Mouse (Mus musculus) midbrain, embryonic 10.5 days (tissue): ENCODE data around the gene Mrpl51. TPM values are rescaled to one million over a fixed set of nuclear protein-coding genes. Genes with fewer than 3 reads are reported as not detected.

Experiments used
- DNase-seq: peaks from one replicate; pipeline ENCODE4 v3.0.0-alpha.2; 2017; ENCODE audit warnings: low spot score
- H3K27ac ChIP-seq: fragments of 300-500 bp; sonication (generic); replicated peaks from 2 replicates; pipeline ENCODE4 v1.5.1; 2016; ENCODE audit warnings: mild to moderate bottlenecking
- H3K27me3 ChIP-seq: fragments of 300-500 bp; sonication (generic); 2 replicates; pipeline ENCODE4 v1.6.1; 2016; ENCODE audit warnings: low read depth, mild to moderate bottlenecking; ENCODE audit not compliant: poor library complexity, severe bottlenecking
- H3K36me3 ChIP-seq: fragments of 300-500 bp; sonication (generic); 2 replicates; pipeline ENCODE4 v1.6.1; 2016; ENCODE audit warnings: mild to moderate bottlenecking, moderate library complexity
- H3K4me1 ChIP-seq: fragments of 300-500 bp; sonication (generic); 2 replicates; pipeline ENCODE4 v1.6.1; 2016
- H3K4me3 ChIP-seq: fragments of 300-500 bp; sonication (generic); 2 replicates; pipeline ENCODE4 v1.5.1; 2016; ENCODE audit warnings: mild to moderate bottlenecking, moderate library complexity
- H3K9me3 ChIP-seq: fragments of 300-500 bp; sonication (generic); replicated peaks from 2 replicates; pipeline ENCODE4 v1.6.1; 2016; ENCODE audit warnings: mild to moderate bottlenecking
- WGBS: fragments of 180-500 bp; shearing (Covaris S2); methylation state at CpG from one replicate; pipeline ENCODE4 v1.1.7; 2016; 5-methylcytosine and 5-hydroxymethylcytosine counted together
- polyA plus RNA-seq: library from polyadenylated mRNA; unstranded; fragments of >200 nt; fragmentation: Nextera tagmentation; extraction: Ambion mirVana; gene quantifications from 2 replicates; pipeline ENCODE4 v1.2.1, GENCODE M21; 2016

Gene Mrpl51
- polyA plus RNA-seq, 1 experiment from 2014 or later = 231 TPM

- 69% methylated on average over 4 of the region's 4 CpGs for WGBS
- Histone ChIP-seq H3K36me3 (no peaks in the 10 kb centered on the region), H3K4me1 (peaks cover 46% of the 10 kb centered on the region), H3K9me3 (no peaks in the 10 kb centered on the region), H3K27ac (0 out of 2 replicates have a peak overlapping the region, but pooled peaks have one; percentile 81), H3K4me3 (peak overlapping the region; percentile 59), H3K27me3 (no peaks in the 10 kb centered on the region)
- DNase-seq = no peak
Observed at GRCm38 (mm10) chr6:125232045-125232437, 40.4 kb downstream of the Mrpl51 start.

GRCm38 (mm10) chr6:125232516-125232915 lies 40.9 kb downstream of the Mrpl51 start:
- Histone ChIP-seq H3K4me3 (no peak overlapping the region), H3K27ac (no peak overlapping the region), H3K27me3 (no peaks in the 10 kb centered on the region), H3K4me1 (peaks cover 46% of the 10 kb centered on the region), H3K36me3 (no peaks in the 10 kb centered on the region), H3K9me3 (no peaks in the 10 kb centered on the region)
- WGBS = 86% methylated on average over 6 of the region's 6 CpGs
- no peak for DNase-seq

GRCm38 (mm10) chr6:125233816-125234519 lies 42.4 kb downstream of the Mrpl51 start:
- Histone ChIP-seq H3K27ac (no peak overlapping the region; the same call in 1 of the 2 replicates), H3K4me3 (no peak overlapping the region), H3K4me1 (peaks cover 46% of the 10 kb centered on the region), H3K9me3 (no peaks in the 10 kb centered on the region), H3K36me3 (no peaks in the 10 kb centered on the region), H3K27me3 (no peaks in the 10 kb centered on the region)
- DNase-seq = no peak
- 65% methylated on average over 7 of the region's 7 CpGs for WGBS

- Histone ChIP-seq H3K27ac (no peak overlapping the region), H3K27me3 (no peaks in the 10 kb centered on the region), H3K4me1 (peaks cover 46% of the 10 kb centered on the region), H3K9me3 (no peaks in the 10 kb centered on the region), H3K36me3 (no peaks in the 10 kb centered on the region), H3K4me3 (no peak overlapping the region)
- no peak for DNase-seq
- 79% methylated on average over 5 of the region's 5 CpGs for WGBS
Observed at GRCm38 (mm10) chr6:125234520-125234828, 42.9 kb downstream of the Mrpl51 start.

- Histone ChIP-seq H3K36me3 (no peaks in the 10 kb centered on the region), H3K9me3 (no peaks in the 10 kb centered on the region), H3K4me3 (no peak overlapping the region), H3K27me3 (no peaks in the 10 kb centered on the region), H3K27ac (peak overlapping the region; percentile 34; the same call in 1 of the 2 replicates), H3K4me1 (peaks cover 37% of the 10 kb centered on the region)
- no peak for DNase-seq
- WGBS = 64% methylated on average over 6 of the region's 6 CpGs
Observed at GRCm38 (mm10) chr6:125236341-125236740, 44.7 kb downstream of the Mrpl51 start.

- peaks cover 33% of the 10 kb centered on the region for H3K4me1 ChIP-seq
- no peaks in the 10 kb centered on the region for H3K27me3 ChIP-seq
- DNase-seq = no peak
- no peaks in the 10 kb centered on the region for H3K9me3 ChIP-seq
- WGBS = 49% methylated on average over 6 of the region's 6 CpGs
- H3K27ac ChIP-seq = peak within 1 kb of the TSS; percentile 34; the same call in 1 of the 2 replicates
- H3K4me3 ChIP-seq = no peak within 1 kb of the TSS
- no peaks in the 10 kb centered on the region for H3K36me3 ChIP-seq
Observed at GRCm38 (mm10) chr6:125236782-125237181, 45.2 kb downstream of the Mrpl51 start, which contains the start of gene Cd27. TSS of gene Cd27 (minus strand) at chr6:125237010.

GRCm38 (mm10) chr6:125237421-125237820 lies 45.8 kb downstream of the Mrpl51 start:
- Histone ChIP-seq H3K9me3 (no peaks in the 10 kb centered on the region), H3K4me3 (no peak overlapping the region), H3K36me3 (no peaks in the 10 kb centered on the region), H3K4me1 (peaks cover 26% of the 10 kb centered on the region), H3K27ac (no peak overlapping the region), H3K27me3 (no peaks in the 10 kb centered on the region)
- 88% methylated on average over 4 of the region's 4 CpGs for WGBS
- no peak for DNase-seq

GRCm38 (mm10) chr6:125238396-125238795 lies 46.8 kb downstream of the Mrpl51 start:
- WGBS = 88% methylated on average over 6 of the region's 6 CpGs
- Histone ChIP-seq H3K4me3 (no peak overlapping the region), H3K4me1 (peaks cover 20% of the 10 kb centered on the region), H3K27me3 (no peaks in the 10 kb centered on the region), H3K9me3 (no peaks in the 10 kb centered on the region), H3K27ac (no peak overlapping the region), H3K36me3 (no peaks in the 10 kb centered on the region)
- no peak for DNase-seq

- 90% methylated on average over 5 of the region's 5 CpGs for WGBS
- H3K9me3 ChIP-seq = no peaks in the 10 kb centered on the region
- no peaks in the 10 kb centered on the region for H3K36me3 ChIP-seq
- H3K27ac ChIP-seq = no peak overlapping the region
- no peak for DNase-seq
- peaks cover 9% of the 10 kb centered on the region for H3K4me1 ChIP-seq
- H3K27me3 ChIP-seq = no peaks in the 10 kb centered on the region
- no peak overlapping the region for H3K4me3 ChIP-seq
Observed at GRCm38 (mm10) chr6:125239547-125239946, 47.9 kb downstream of the Mrpl51 start.

- H3K27me3 ChIP-seq = no peaks in the 10 kb centered on the region
- no peak for DNase-seq
- WGBS = 89% methylated on average over 5 of the region's 5 CpGs
- no peak overlapping the region for H3K27ac ChIP-seq
- no peaks in the 10 kb centered on the region for H3K36me3 ChIP-seq
- H3K9me3 ChIP-seq = no peaks in the 10 kb centered on the region
- H3K4me3 ChIP-seq = no peak overlapping the region
- H3K4me1 ChIP-seq = peaks cover 12% of the 10 kb centered on the region
Observed at GRCm38 (mm10) chr6:125240617-125241016, 49.0 kb downstream of the Mrpl51 start.

GRCm38 (mm10) chr6:125241566-125241965 lies 50.0 kb downstream of the Mrpl51 start:
- DNase-seq = no peak

GRCm38 (mm10) chr6:125244551-125244950 lies 53.0 kb downstream of the Mrpl51 start:
- no peaks in the 10 kb centered on the region for H3K27me3 ChIP-seq
- no peak overlapping the region for H3K27ac ChIP-seq
- no peak for DNase-seq
- H3K4me3 ChIP-seq = no peak overlapping the region
- H3K4me1 ChIP-seq = 0 out of 2 replicates have a peak, but pooled peaks cover 3% of the 10 kb centered on the region
- no peaks in the 10 kb centered on the region for H3K9me3 ChIP-seq
- 58% methylated on average over 1 of the region's 1 CpGs for WGBS
- no peaks in the 10 kb centered on the region for H3K36me3 ChIP-seq

More at GRCm38 (mm10) chr6:125241566-125241965, 50.0 kb downstream of the Mrpl51 start:
- H3K9me3 ChIP-seq = no peaks in the 10 kb centered on the region
- no peaks in the 10 kb centered on the region for H3K36me3 ChIP-seq
- 94% methylated on average over 8 of the region's 8 CpGs for WGBS
- H3K4me3 ChIP-seq = no peak overlapping the region
- peaks cover 7% of the 10 kb centered on the region for H3K4me1 ChIP-seq
- no peak overlapping the region for H3K27ac ChIP-seq
- no peaks in the 10 kb centered on the region for H3K27me3 ChIP-seq
